Mouse (Mus musculus): ENCODE data around the gene Serp2.

DNA sequence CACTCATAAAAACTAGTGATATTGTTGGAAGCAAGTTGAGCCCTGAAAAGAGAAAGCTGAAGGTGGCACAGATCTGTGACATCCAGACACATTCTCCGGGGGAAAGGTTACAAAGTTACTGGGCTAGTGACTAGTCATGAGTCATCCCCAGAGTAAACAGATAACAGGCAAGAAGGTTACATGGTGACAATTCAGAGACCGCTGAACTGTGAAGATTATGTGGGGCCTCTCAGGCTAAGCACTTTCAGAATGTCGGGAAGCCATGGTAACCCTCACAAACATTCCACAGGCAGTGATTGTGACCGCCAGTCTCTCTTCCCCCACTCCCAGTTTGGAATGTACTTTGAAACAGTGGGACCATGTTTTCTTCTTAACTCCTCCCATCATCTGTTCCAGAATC lies 36.1 kb downstream of the Serp2 start:
- no peak for TF ChIP-seq EP300 (IDR thresholded peaks at IDR 0.05; ENCODE audit: low read depth)
- TF ChIP-seq CTCF (IDR thresholded peaks at IDR 0.05; ENCODE audit: low read depth): no peak

All from heart, postnatal 0 days (tissue).